Mouse (Mus musculus) cerebellum, adult 2 months (tissue): ENCODE data around the gene Urgcp.

Source experiments
- CTCF ChIP-seq: fragments of 200-500 bp; IDR thresholded peaks from 2 replicates; pipeline ENCODE4 v1.5.1; 2011; ENCODE audit warnings: low read depth, mild to moderate bottlenecking, control low read depth, low read length, moderate library complexity, borderline replicate concordance; ENCODE audit not compliant: insufficient read depth
- POLR2A ChIP-seq: fragments of 200-500 bp; IDR thresholded peaks from 2 replicates; pipeline ENCODE4 v1.6.1; 2011; ENCODE audit warnings: low read length, control low read depth, borderline replicate concordance; ENCODE audit not compliant: insufficient read depth

GRCm38 (mm10) chr11:5702957-5703332 lies 59.2 kb downstream of the Urgcp start:
- TF ChIP-seq CTCF (no peak), POLR2A (no peak)
